Mouse (Mus musculus) kidney, adult 11 months (tissue): Measurements from ENCODE around the gene Psme2.

Source experiments
- DNase-seq: peaks from one replicate; pipeline ENCODE4 v3.0.0; 2022

Psme2 gene

DNA sequence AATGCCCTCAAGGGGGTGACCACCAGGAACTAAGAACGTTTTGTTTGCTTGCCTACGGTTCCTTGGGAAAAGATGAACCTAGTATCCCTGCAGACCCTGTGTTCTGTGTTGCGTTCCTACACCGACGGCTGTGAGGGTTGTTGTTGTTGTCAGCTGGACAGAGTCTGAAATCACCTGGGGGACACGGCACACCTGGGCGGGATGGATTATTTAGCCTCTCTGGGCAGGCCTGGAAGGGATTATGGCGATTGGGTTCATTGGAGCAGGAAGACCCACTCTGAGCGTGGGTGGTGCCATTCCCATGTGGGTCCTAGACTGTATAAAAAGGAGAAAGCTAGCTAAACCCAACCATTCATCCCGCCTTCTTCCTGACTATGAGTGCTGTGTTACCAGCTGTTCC is 29.1 kb downstream of the Psme2 start:
- DNase-seq, result peak; percentile 47

DNA sequence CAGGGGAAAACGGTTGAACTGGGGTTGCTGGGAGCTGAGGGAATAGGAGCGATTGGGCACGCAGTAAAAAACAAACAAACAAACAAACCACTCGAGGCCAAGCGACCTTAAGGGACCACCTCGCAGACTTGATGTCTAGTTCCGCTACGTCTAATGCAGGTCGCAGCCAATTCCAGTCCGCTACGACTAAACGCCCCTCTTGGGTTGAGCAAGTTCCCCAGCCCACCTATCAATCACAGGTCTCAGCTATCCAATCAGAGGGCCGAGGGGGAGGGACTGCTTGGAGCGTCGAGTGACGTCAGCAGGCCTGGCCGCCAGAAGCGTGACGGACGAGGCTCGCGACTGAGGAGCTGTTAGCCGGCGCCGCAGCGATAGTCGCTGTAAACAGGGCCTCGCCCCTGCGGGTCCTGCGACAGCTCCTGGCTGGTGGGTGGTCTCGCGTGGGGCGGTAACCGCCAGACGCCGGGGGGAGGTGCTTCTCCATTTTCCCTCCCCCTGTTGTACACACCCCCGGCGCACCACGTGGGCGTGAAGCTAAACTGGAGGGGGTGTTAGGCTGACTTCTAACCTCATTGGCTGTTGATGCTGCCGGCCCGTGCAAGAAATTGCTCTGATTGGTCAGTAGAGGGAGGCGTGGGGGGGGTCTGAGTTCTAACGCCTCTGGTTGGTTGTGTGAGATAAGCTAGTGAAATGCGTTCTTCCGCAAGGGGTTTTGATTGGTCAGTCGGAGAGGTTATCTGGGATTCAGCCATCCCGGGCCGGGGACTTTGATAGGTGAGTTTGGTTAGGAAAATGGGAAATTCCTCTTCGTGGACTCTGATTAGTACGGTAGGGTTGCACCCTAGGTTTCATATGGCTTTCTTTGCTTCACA is 30.5 kb downstream of the Psme2 start, which contains the start of gene A730061H03Rik:
A730061H03Rik (minus strand) TSS at position 205 of the 872 bp plus-strand sequence.
- DNase-seq, result peak; percentile 99

DNA sequence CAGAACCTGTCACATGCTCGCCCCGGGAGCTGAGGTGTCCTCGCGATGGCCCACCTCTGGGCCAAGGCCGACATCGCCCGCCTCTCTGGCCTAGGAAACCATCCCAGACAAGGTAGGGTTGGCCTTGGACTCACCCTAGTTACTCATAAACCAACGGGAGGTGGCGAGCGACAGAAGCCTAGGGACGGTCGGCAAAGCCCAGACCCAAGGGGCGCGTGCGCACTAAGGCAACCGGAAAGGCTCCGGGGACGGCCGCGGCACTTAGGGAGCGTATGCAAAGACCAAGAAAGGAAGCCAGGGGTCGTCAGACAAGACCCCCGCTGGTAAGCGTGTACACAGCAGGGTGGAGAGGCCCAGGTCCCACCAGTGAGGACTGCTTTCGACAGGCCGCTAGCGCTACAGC is 31.1 kb downstream of the Psme2 start, which contains the start of gene Dcaf11:
Dcaf11 (plus strand) TSS at position 208 of the 403 bp plus-strand sequence.
- DNase-seq, result peak; percentile 97

DNA sequence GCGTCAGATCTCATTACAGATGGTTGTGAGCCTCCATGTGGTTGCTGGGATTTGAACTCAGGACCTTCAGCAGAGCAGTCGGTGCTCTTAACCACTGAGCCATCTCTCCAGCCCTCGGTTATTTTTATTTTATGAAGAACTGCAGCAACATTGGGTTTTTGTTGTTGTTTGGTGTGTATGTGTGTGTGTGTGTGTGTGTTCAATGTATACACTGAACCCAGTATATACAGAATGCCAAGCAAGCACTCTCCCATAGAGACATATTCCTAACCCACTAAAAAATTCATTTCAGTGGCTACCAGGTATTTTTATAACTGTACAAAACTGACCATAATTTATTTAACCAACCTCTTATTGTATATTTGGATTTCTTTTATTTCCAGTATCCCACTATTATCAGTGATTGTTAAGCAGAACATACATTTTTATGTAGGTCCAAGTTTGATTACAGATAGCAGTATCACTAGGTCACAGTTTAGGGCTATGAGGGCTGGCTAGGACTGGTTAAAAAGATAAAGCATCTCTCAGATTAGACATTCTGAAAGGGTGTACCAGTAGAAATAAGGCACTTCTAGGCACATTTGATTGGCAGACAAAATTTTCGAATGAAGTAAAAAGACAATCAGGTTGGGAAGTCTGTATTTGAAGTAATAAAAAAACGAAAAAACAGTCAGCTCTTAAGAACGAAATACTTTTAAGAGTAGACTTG is 32.0 kb downstream of the Psme2 start:
- DNase-seq, result no peak

DNA sequence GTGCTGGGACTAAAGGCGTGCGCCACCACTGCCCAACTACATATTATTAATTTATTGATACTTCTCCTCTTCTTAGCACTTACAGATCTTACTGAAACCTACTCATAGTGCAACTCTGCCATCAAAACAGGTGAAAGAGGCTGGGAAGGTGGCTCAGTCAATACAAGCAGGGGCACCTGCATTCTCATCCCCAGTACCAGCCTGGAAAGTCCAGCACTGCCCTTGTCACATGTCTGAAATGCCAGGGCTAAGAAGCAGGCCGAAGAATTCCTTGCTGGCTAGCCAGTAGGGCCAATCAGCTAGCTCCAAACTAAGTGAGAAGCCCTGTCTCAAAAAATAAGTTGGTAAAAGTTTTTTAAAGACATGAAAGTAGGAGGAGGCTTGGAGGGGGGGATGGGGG is 33.3 kb downstream of the Psme2 start:
- DNase-seq, result peak; percentile 42

DNA sequence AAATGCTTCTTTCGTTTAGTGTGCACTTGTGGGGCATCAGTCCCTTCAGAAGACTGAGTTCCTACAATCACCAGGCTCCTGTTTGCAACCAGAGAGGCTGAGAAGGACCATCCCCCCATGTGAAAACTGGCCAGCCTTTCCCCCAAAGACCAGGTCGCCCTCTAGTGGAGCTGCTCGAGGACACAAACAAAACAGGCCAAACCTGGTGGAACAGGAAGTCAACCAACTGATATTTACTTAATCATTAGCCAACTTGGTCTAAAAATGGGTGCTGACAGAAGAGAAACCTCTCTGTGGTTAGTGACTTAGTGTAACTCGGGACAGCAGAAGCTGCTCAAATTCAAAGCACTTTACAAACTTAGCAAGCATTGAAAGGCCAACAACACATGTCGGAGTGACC is 33.9 kb downstream of the Psme2 start:
- peak; percentile 89 for DNase-seq

DNA sequence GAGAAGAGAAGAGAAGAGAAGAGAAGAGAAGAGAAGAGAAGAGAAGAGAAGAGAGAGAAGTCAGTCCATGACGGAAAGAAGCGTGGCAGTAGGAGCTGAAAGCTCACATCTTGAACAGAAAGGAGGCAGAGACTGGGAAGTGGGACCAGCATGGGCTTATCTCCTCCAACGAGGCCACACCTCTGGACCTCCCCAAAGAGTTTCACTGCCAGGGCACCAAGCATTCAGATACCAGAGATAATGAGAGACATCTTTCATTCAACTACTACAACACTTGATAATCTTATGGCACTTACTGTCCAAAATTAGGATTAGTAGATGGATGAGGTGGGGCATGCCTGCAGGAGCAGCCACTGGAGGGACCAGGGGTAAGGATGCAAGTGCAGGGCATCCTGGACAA is 35.1 kb downstream of the Psme2 start:
- DNase-seq, result no peak

DNA sequence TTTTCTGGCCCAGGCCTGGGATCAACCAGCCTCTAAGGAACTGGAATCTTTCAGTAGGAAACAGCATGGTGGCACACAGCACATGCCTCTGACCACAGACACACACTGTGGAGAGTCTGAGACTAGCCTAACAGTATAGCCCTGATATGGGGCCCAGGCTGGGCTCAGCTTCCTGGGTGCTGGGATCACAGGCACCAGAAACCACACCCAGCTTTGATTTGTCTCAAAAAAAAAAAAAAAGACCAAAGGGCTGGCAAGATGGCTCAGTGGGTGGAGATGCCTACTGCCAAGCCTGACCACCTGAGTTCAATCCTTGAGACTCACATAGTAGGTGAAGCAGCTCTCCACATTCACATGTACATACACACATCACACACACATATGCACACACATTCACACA is 36.3 kb downstream of the Psme2 start:
- no peak for DNase-seq

DNA sequence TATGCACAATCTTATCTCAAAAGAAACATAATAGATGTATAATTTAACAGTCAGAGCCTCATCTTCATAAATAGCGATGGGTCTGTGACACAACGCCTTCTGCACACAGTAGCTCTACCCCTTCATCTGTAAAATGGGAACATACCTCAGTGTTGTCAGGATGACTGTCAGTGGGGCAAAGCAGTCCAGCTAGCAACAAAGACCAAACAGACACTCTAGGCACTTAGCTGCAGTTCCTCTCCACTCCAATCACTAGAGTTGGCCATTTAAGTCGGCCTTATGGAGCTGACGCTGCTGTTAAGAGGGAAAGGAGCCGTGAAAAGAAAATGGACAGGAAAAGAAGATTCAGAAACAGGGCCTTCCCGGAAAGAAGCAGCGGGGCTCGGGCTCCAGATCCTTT is 39.1 kb downstream of the Psme2 start:
- DNase-seq, result no peak

DNA sequence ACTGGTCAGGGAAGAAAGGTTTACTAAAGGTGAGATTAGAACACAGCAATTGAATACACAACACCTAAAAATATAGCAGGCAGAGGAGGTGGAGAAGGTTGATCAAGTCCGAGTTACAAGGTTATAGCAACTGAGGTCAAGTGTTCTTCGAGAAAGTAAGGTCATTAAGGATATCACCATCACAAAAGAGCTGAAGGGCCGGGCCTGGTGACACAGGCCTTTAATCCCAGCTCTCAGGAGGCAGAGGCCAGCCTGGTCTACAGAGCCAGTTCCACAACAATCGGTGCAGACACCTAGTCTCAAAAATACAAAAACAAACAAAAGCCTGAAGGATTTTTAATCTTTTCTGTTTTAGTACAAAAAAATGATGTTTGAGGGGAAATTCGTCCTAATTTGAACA is 39.6 kb downstream of the Psme2 start:
- DNase-seq, result no peak

DNA sequence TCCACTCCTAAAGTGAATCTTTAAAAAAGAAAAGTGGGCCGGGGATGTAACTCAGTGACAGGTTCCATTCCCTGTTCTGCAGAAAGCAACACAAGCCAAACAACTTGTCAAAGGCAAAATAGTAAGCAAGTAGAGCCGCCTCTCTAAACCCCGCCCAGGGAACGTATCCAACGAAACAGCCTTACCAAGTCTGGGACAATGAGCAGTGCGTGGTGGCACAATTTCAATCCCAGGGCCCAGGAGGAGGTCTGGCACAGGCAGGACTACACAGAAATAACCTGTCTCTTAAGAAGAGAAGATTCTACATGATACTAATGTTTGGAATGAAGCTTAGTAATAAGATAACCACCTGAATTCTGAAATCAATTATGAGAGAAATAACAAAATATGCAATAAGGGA is 40.7 kb downstream of the Psme2 start:
- DNase-seq, result no peak

DNA sequence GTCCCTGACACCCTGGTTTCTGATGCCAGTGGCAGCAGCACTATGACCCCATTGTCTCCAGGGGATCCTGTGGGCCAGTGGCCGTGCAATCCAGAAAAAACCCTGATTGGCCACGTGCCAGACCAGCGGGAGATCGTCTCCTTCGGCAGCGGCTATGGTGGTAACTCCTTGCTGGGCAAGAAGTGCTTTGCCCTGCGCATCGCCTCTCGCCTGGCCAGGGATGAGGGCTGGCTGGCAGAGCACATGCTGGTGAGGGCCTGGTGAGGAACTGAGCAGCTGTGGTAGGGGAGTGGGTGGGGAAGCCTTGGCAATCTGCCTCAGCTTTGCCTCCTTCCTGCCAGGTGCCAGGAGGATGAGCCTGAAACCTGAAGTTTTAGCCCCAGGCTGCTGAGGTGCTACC is 46.6 kb downstream of the Psme2 start:
- no peak for DNase-seq

DNA sequence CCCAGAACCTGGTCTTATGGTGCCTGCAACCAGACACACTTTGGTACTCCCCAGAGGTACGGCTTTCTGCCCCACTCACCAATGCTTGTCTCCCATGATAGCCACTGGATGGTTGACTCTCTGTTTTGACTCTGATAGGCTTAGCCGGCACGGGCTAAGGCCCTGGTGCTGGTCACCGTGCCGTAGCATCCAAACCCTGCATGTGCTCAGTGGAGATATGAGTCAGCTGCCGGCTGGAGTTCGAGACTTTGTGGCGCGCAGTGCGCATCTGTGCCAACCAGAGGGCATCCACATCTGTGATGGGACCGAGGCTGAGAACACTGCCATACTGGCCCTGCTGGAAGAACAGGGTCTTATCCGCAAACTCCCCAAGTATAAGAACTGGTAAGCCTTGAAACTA is 48.6 kb downstream of the Psme2 start:
- DNase-seq, result no peak

DNA sequence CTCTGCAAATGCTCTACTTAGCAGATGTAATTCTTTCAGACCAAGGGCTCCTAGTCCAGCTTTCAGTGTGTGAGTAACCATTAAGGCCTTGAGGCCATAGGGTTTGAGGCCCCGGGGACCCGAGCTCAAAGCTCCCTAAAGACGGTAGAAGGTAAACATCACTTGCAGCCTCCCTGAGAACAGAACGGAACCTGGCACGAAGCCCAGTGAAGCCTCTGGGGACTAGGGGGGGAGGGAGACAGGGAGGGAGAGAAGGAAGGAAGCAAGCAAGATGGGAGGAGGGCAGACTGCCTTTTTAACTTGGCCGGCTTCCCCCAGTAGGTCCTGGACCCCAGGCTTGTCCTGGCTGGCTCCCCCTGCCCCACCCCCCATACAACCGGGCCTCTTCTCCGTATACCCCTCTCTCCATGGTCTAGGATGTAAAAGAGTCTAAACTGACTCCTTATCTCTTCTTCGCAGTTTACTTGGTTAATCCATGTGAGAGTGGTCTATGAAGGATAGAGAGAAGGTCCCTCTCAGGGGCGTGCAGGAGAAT is 50.1 kb downstream of the Psme2 start:
- peak; percentile 57 for DNase-seq

DNA sequence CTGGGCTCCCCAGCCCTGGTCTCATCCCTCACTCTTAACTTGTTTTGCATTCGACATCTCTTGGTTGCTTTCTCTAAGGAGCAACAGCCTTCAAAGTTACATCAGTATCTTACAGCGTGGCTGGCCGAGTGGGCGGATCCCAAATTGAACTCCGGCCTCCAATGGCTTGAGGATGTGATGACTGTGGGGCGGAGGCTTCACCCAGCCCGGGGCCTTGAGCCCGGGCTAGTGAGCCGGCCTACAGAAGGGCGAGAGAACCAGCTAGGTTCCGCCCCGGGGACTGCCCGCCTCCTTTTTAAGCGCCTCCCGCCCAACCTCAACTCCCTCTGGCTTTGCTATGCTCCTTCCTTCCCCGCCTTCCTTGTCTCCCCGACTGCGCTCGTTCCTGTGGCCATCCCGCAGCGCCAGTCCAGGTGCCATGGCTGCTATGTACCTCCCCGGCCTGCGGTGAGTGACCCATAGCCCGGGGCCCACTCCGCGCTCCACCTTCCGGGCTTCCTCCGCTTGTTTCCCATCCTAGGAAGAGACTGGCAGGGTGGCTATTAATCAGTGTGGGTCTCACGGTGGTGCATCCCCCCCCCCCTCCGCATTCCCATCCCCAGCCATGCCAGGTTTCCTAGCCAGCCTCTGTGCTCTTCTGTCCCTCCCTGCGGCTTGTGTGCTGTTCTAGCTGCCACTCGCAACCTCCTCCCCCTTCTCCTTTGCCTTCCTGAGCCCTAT is 50.7 kb downstream of the Psme2 start, which contains the start of gene Pck2:
Pck2 (plus strand) TSS at position 200 of the 720 bp plus-strand sequence.
- DNase-seq, result peak; percentile 92
